Mouse (Mus musculus): Measurements from ENCODE around the gene Pde6h.

Pde6h gene

GRCm38 (mm10) chr6:136980331-136980746 lies 56.7 kb downstream of the Pde6h start:
- peak in 1 of 2 experiments; percentile 40 for DNase-seq (ENCODE audit: low spot score in 2 of 2)

- no peak for DNase-seq (ENCODE audit: low spot score in 2 of 2)
These were observed 58.9 kb downstream of the Pde6h start for GRCm38 (mm10) chr6:136982581-136982980.

DNA sequence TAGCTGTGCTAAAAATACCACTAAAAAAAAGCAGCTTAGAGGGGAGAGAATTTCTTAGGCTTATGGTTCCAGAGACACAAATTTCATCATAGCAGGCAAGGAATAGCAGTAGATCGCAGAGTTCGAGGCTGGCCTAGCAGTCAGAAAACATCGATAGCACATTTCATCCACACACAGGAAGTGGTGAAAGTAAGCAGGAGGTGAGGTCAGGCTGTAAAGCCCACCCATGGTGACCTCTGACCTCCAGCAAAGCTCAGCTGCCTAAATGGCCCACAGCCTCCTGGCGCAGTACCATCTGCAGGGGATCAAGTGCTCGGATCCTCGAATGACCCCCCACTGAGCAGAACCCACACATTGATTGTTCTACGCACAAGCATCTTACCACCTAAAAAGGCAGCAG lies 59.6 kb downstream of the Pde6h start:
- no peak for DNase-seq (ENCODE audit: low spot score in 2 of 2)

DNA sequence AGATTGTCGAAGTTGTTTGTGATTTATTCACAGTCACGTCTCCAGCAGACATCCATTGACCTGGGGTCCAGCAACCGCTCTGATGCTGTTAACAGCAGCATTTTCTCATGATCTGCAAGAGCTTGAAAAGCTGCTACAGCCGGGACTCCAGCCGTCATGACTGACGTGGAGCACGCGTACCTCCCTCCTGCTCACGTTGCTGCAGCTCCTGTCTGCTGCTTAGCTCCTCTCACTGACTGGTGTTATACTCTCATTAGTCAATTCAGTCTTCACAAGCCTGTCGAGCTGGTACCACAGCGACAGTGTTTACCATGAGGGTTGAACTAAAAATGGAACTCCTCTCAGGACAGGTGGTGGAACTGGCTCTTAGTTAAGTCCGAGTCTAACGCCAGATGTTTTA lies 62.4 kb downstream of the Pde6h start:
- no peak for DNase-seq (ENCODE audit: low spot score in 2 of 2)

DNA sequence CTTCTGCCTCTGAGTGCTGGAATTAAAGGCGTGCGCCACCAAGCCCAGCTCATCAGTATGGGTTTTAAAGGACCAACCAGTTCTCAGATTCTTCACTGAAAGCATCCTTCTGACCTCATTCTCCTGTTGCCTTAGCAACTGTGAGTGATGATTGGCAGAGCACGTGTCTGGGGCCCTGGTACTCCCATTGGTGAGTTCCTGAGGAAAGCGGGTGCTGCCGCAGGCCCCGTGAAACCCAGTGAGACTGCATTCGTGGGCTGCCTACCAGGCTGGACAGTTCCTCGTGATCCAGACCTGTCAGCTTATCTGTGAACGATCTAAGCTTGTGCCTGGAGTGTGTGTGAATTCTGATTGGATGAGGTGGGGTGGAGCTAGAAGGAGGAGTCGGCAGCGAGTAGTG lies 63.1 kb downstream of the Pde6h start:
- no peak for DNase-seq (ENCODE audit: low spot score in 2 of 2)

GRCm38 (mm10) chr6:136988536-136989060 lies 65.0 kb downstream of the Pde6h start:
- DNase-seq (ENCODE audit: low spot score in 2 of 2): no peak

DNA sequence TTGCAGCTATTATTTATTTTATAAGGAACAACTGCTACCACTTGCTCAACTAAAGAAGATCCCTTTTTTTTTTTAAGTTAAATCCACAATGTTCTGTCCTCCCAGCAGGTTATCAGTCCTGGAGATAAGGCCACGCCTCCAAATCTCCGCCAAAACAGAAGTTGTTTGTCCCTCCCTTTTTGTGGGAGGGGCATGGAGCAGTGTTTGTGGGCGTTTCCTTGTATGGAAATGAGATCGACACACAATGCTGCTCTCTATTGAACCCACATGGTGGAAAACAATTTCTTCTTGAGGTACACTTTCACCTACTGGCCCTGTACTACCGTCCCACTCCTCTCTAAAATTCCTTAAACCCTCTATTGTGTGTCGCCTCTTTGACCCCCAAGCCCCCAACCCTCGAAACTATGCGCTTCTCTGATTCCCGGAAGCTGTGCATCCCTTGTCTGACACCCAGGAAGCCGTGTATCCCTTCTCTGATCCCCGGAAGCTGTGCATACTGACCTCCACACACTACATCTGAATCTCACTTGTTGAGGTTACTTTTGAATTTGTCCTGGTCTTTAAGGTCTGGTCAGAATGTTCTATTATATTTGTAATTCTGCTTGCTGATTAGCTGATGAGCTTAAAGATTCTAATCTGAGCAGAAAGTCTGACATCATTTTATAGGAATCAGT lies 66.3 kb downstream of the Pde6h start:
- DNase-seq (ENCODE audit: low spot score in 2 of 2): no peak

- DNase-seq (ENCODE audit: low spot score in 2 of 2): no peak
These were observed 66.9 kb downstream of the Pde6h start for GRCm38 (mm10) chr6:136990557-136990956.

DNA sequence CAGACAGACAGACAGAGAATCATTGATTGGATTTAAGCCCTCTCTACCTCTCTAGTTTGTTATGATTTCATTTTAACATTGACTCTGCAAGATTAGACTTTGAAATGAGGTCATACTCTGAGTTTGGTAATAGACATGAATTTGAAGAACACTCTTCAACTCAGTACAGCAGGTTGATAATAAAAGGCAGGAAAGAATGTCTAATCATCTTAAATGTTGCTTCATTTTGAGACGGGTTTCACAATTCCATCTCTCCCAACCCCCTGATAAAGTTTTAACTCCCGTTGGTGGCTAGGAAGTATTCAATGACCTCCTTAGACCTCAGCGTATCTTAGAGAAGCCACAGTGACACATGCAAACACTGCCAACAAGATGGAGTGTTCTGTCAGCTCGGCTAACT lies 69.9 kb downstream of the Pde6h start:
- no peak for DNase-seq (ENCODE audit: low spot score in 2 of 2)

- no peak for DNase-seq (ENCODE audit: low spot score in 2 of 2)
These were observed 71.9 kb downstream of the Pde6h start for GRCm38 (mm10) chr6:136995533-136995932.

DNA sequence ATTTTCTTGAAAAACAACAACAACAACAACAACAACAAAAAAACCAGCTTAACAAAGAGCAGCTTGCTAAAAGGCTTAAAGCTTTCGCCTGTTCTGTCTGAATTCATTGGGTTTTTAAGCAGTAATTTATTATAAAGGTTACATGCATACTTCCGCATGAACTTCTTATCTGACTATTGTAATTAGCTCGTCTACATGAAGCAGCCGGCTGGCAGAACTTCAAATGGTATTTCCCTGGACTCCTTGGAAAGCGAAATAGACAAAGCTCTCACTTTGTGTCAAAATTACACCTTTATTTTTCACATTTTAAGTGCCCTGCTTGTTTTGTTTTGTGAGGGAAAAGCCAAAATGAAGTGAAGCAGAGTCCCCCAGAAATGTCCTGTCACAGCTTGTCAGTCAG lies 72.7 kb downstream of the Pde6h start:
- DNase-seq (ENCODE audit: low spot score in 2 of 2): no peak

- DNase-seq (ENCODE audit: low spot score in 2 of 2): peak; percentile 48 to 66
These were observed 74.5 kb downstream of the Pde6h start for GRCm38 (mm10) chr6:136998181-136998580.

- DNase-seq (ENCODE audit: low spot score in 2 of 2): no peak
These were observed 75.4 kb downstream of the Pde6h start for GRCm38 (mm10) chr6:136999009-136999408.

DNA sequence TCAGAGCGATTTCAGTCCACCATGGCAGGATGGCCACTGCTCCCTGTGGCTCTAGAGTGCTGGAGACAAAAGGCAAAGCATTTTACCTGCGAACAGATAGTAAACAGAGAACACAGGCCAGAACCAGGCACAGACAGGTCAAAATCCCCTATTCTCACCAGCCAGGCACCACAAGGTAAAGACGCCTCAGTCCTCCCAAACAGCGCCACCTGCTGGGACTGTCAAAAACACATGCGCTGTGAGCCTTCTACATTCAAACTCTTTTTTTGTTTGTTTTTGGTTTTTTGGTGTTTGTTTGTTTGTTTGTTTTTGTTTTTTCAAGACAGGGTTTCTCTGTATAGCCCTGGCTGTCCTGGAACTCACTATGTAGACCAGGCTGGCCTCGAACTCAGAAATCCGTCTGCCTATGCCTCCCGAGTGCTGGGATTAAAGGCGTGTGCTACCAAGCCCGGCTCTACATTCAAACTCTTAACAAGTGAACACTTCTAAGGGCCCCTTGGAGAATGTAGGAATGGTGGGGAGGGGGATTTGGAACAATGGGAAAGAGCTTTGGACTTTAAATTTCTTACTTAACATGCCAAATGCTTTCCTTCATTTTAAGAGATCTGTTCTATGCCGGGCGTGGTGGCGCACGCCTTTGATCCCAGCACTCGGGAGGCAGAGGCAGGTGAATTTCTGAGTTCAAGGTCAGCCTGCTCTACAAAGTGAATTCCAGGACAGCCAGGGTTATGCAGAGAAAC lies 76.2 kb downstream of the Pde6h start:
- DNase-seq (ENCODE audit: low spot score in 2 of 2): no peak

DNA sequence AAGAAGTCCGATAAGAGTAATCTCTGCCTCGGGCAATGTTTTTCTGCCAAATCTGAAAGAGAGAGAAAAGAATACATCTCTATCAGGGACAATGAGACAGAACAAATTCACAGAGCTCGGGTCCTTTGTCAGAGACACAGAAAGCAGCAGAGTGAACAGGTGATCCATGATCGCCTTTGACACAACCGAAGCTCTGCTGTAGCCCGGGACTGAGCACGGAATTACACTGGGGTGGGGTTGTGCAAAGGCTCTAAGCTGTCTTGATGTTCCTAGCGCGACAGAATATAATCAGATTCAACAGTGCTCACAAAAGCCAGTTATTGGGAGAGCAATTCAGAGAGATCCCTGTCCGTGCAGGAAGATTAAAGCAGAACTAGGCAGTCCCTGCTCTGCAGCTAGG lies 77.1 kb downstream of the Pde6h start:
- DNase-seq (ENCODE audit: low spot score in 2 of 2): no peak

DNA sequence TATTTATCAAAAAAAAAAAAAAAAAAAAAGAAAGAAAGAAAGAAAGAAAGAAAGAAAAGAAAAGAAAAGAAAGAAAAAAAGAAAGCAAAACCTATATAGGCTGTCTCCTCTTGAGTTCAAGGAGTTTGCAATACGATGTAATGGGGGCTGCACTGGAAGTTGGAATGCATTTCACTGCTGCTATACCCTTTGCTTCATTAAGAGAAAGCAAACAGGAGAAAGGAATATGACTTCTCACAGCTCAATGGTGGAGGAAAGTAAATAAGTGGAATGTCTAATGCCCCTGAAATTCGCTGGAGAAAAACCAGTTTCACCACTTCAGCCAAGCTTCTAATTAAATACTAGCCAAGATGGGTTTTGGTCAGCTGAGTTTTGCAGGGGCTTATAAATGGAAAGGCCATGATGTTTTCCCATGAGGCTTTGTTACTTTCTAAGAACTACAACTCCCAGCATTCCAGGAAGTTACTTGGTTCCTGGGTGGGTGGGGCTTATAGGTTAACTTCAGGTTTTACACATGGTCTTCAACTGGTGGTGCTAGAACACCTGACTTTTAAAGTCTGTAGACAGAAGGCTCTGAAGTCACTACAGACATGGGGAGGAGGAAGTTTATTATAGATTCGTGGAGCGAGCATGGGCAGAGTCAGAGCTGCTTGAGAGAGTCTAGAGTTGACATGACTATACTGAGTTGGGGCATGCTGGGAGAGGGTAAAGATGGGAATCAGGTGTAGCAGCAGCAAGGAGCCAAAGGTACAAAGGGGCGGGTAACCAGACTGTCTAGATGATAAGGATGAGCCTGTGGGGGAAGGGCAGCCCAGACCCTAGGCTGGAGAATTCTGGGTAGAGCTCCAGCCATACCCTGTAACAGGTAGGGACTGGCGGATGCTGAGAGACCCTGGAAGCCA lies 77.9 kb downstream of the Pde6h start:
- DNase-seq (ENCODE audit: low spot score in 2 of 2): no peak

GRCm38 (mm10) chr6:137002169-137002514 lies 78.5 kb downstream of the Pde6h start:
- no peak for DNase-seq (ENCODE audit: low spot score in 2 of 2)

DNA sequence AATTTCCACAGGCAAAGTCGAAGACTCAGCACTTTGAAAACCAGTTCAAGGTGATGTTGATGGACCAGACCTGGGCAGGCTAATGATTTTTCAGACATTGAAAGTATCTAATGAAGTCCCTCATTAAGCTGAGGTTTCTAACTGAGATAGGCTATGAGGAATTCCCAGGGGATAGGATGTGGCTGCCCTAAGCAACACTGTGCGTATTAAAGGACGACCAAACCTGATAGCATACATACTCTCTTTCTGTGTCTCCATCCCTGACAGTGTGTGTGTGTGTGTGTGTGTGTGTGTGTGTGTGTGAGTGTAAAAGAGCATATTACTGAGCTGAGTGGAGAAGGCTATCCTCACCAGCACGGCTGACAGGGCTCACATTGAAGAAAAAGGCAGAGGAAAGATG lies 80.7 kb downstream of the Pde6h start:
- DNase-seq (ENCODE audit: low spot score in 2 of 2): no peak

DNA sequence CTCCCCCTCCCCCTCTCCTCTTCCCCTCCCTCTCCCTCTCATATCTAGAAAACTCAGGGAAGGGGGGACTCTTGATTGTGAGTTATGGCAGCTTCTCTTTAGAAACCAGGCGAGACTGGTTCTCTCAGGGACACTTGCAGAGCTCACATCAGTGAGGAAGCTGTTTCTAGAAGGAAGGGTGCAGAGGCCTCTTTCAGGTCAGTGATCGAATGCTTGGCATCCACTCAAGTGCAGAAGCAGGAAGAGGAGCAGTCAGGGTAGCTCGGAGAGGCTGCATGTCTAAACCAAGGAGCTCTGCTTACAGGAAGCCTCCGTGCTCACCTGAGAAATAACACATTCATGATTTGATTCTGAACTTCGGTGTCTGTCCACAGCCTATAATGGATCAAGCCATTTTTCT lies 87.6 kb downstream of the Pde6h start:
- DNase-seq (ENCODE audit: low spot score in 2 of 2): no peak

DNA sequence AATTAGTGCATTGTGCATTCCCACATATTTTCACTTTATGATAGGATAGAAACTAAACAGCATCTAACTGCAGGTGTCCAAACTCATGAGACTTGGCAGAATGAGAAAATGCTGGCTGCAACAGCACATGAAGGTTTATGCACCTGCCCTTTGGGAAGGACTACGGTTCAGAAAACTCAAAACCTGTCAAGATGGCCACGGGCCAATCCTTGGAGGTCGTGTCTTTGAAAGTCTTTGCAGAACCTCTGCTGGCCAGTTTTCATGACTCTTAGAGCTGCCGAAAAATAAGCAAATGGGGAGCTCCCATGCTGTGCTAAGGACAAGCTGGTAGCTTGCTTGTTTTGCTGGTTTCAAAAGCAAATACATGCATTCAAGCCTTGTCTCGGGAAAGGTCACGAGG lies 90.7 kb downstream of the Pde6h start:
- DNase-seq (ENCODE audit: low spot score in 2 of 2): no peak

GRCm38 (mm10) chr6:137017216-137017973 lies 93.8 kb downstream of the Pde6h start:
- no peak for DNase-seq (ENCODE audit: low spot score in 2 of 2)

All from left cerebral cortex, adult 9 months (tissue).